Mouse (Mus musculus): ENCODE data around the gene Chchd2.

Chchd2 gene

GRCm38 (mm10) chr5:129877731-129878455 is 9.4 kb downstream of the Chchd2 start:
- DNase-seq: peak; percentile 97

GRCm38 (mm10) chr5:129875098-129875497 is 12.2 kb downstream of the Chchd2 start:
- no peak for DNase-seq

GRCm38 (mm10) chr5:129873942-129874341 is 13.3 kb downstream of the Chchd2 start:
- no peak for DNase-seq

- no peak for DNase-seq
Observed at GRCm38 (mm10) chr5:129871238-129871637, 16.0 kb downstream of the Chchd2 start.

- no peak for DNase-seq
Observed at GRCm38 (mm10) chr5:129869238-129869995, 17.9 kb downstream of the Chchd2 start.

GRCm38 (mm10) chr5:129865841-129866240 is 21.4 kb downstream of the Chchd2 start:
- no peak for DNase-seq

- no peak for DNase-seq
Observed at GRCm38 (mm10) chr5:129864467-129864866, 22.8 kb downstream of the Chchd2 start.

GRCm38 (mm10) chr5:129862325-129862724 is 24.9 kb downstream of the Chchd2 start:
- DNase-seq: no peak

- DNase-seq: no peak
Observed at GRCm38 (mm10) chr5:129856414-129856813, 30.9 kb downstream of the Chchd2 start.

- no peak for DNase-seq
Observed at GRCm38 (mm10) chr5:129855163-129855562, 32.1 kb downstream of the Chchd2 start.

- no peak for DNase-seq
Observed at GRCm38 (mm10) chr5:129847558-129847820, 39.8 kb downstream of the Chchd2 start.

GRCm38 (mm10) chr5:129846752-129847557 is 40.3 kb downstream of the Chchd2 start, which contains the start of gene Sumf2:
Gene Sumf2, plus strand, starts transcription at chr5:129846986.
- DNase-seq: peak; percentile 100

- DNase-seq: no peak
Observed at GRCm38 (mm10) chr5:129844848-129845247, 42.4 kb downstream of the Chchd2 start.

Measured in heart, adult 11 months (tissue).